Mouse (Mus musculus) C2C12 (cell line): ENCODE results near the gene Mex3a.

Experiments
- CTCF ChIP-seq: IDR thresholded peaks from one replicate; pipeline ENCODE4 v1.5.1; 2011; ENCODE audit not compliant: control insufficient read depth, insufficient read depth, insufficient read length
- MAX ChIP-seq: IDR thresholded peaks from one replicate; pipeline ENCODE4 v1.6.1; 2011; ENCODE audit warnings: mild to moderate bottlenecking, control low read depth
- MYOD1 ChIP-seq: IDR thresholded peaks from one replicate; pipeline ENCODE4 v1.6.1; 2011; ENCODE audit warnings: low read depth; ENCODE audit not compliant: control insufficient read depth, insufficient read length
- USF1 ChIP-seq: IDR thresholded peaks from one replicate; pipeline ENCODE4 v1.6.1; 2011; ENCODE audit warnings: low read depth, mild to moderate bottlenecking, control low read depth, moderate library complexity

DNA sequence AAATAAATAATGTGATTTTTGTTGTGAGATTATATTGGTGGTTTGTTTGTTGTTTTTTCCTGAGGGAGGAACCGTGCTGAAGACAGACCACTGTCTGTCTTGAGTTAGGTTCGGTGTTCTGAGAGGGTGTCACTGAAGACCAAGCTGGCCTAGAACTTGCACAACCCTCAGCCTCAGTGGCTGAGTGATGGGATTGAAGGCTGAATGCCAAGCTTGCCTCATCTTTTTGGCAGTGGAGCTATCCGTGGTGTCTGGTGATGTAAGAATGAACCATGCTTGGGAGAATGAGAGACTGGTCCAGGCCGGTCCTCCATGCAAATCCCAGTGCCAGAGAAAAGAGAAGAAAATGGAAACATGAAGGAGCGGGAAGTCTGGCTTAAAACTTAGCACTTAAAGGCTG lies 37.5 kb downstream of the Mex3a start:
- TF ChIP-seq CTCF: no peak
- no peak for TF ChIP-seq MAX
- no peak for TF ChIP-seq MYOD1
- TF ChIP-seq USF1: no peak
